In genomic region chr5:143369611-143370255, GRCm38 (mm10) we compare ENCODE assay signal across 9 mouse cellular contexts. TPM values are rescaled to one million over a fixed set of nuclear protein-coding genes. Genes with fewer than 3 reads are reported as not detected.
DNase-seq lines count a peak whose midpoint lies in the region; ATAC-seq and TF ChIP-seq lines count a peak whose summit lies in the region.
"Had no signal": no experiment of that assay in that cellular context is flagged by ENCODE, and none has a peak within 500 bp of the region (broad histone marks: within the 10 kb centered on the region; RNA-seq: fewer than 3 reads in every experiment).

No protein-coding gene starts in this region.

- no peak for DNase-seq in gastrocnemius, adult 2 months
- DNase-seq in gastrocnemius, postnatal 14 days, result no peak
- peak; percentile 55 for DNase-seq in retina, postnatal 1 day
- DNase-seq in retina, embryonic 14.5 days (ENCODE audit: low spot score), result no peak
- DNase-seq in right cerebral cortex, adult 18-20 months, result no peak
- DNase-seq in natural killer cell, adult 2 months (ENCODE audit: low spot score in 2 of 2), result no peak

- no peak for ATAC-seq in intestine, embryonic 16.5 days
- ATAC-seq in stomach, embryonic 15.5 days (ENCODE audit: insufficient read depth, low FRiP score, low read depth), result no peak

- 1% methylated on average over 32 of the region's 36 CpGs for WGBS in intestine, embryonic 16.5 days
- WGBS in stomach, embryonic 15.5 days, result 1% methylated on average over 36 of the region's 36 CpGs

- intact Hi-C loops in gastrocnemius, adult 2 months (cut with DNase I), result no loop called here
- intact Hi-C loops in gastrocnemius, postnatal 14 days (cut with DNase I; ENCODE audit: low total_unique reads), result no loop called here

- peaks cover 71% of the 10 kb centered on the region for H3K27me3 ChIP-seq in intestine, embryonic 16.5 days (replicated peaks; ENCODE audit: control insufficient read depth, insufficient read depth, low read length)
- peaks cover 83% of the 10 kb centered on the region for H3K27me3 ChIP-seq in stomach, embryonic 15.5 days (replicated peaks)

- no peaks in the 10 kb centered on the region for H3K36me3 ChIP-seq in intestine, embryonic 16.5 days (ENCODE audit: control insufficient read depth, insufficient read depth, low read length)
- no peaks in the 10 kb centered on the region for H3K36me3 ChIP-seq in stomach, embryonic 15.5 days

- peaks cover 12% of the 10 kb centered on the region for H3K4me1 ChIP-seq in intestine, embryonic 16.5 days (ENCODE audit: control insufficient read depth, insufficient read depth, low read length)
- peaks cover 7% of the 10 kb centered on the region; the same call in 1 of the 2 replicates for H3K4me1 ChIP-seq in stomach, embryonic 15.5 days

- H3K9ac ChIP-seq in intestine, embryonic 16.5 days (ENCODE audit: low read depth, low read length), result no peak overlapping the region
- H3K9ac ChIP-seq in stomach, embryonic 15.5 days, result no peak overlapping the region

- peak overlapping the region; percentile 53 for H3K4me2 ChIP-seq in intestine, embryonic 16.5 days (ENCODE audit: low read depth, low read length)
- peak overlapping the region; percentile 46 for H3K4me2 ChIP-seq in stomach, embryonic 15.5 days

- H3K27ac ChIP-seq in gastrocnemius, adult 2 months, result no peak overlapping the region
- no peak overlapping the region for H3K27ac ChIP-seq in intestine, embryonic 16.5 days (ENCODE audit: low read length)
- no peak overlapping the region for H3K27ac ChIP-seq in stomach, embryonic 15.5 days

- TF ChIP-seq CTCF in gastrocnemius, adult 2 months (IDR thresholded peaks at IDR 0.05), result no peak

- H3K4me3 ChIP-seq in gastrocnemius, adult 2 months, result peak overlapping the region; percentile 21; the same call in 1 of the 2 replicates
- H3K4me3 ChIP-seq in intestine, embryonic 16.5 days (ENCODE audit: low read length), result peak overlapping the region; percentile 31
- peak overlapping the region; percentile 18 for H3K4me3 ChIP-seq in stomach, embryonic 15.5 days (replicated peaks)

- no peaks in the 10 kb centered on the region for H3K9me3 ChIP-seq in intestine, embryonic 16.5 days (ENCODE audit: control insufficient read depth, low read length)
- no peaks in the 10 kb centered on the region for H3K9me3 ChIP-seq in stomach, embryonic 15.5 days

RNA-seq across cellular contexts. Expression of gene Grid2ip, which starts 12.6 kb away (rescaled TPM):
- not detected for total RNA-seq in gastrocnemius, adult 2 months (2021)
- total RNA-seq in gastrocnemius, postnatal 14 days (2021), result not detected
- polyA plus RNA-seq in intestine, embryonic 16.5 days (2015; fragmentation: Nextera tagmentation; extraction: Ambion mirVana), result 0.09 and 0.28 TPM in 2 replicates
- 1.1 and 2.0 TPM in 2 replicates for polyA plus RNA-seq in stomach, embryonic 15.5 days (2015; fragmentation: Nextera tagmentation; extraction: Ambion mirVana)
- total RNA-seq: CH12.LX had no signal

RNA-seq across cellular contexts. Expression of gene Kdelr2, which starts 33.9 kb away (rescaled TPM):
- total RNA-seq in gastrocnemius, adult 2 months (2021), result 10 to 100 TPM; 33.1 to 37.6 TPM
- total RNA-seq in gastrocnemius, postnatal 14 days (2021), result 10 to 100 TPM; 51.1 to 70.2 TPM
- polyA plus RNA-seq in intestine, embryonic 16.5 days (2015; fragmentation: Nextera tagmentation; extraction: Ambion mirVana), result 345 and 360 TPM in 2 replicates
- 357 and 384 TPM in 2 replicates for polyA plus RNA-seq in stomach, embryonic 15.5 days (2015; fragmentation: Nextera tagmentation; extraction: Ambion mirVana)

RNA-seq across cellular contexts. Expression of gene Zdhhc4, which starts 40.7 kb away (rescaled TPM):
- 10 to 100 TPM; 35.0 to 40.6 TPM for total RNA-seq in gastrocnemius, adult 2 months (2021)
- total RNA-seq in gastrocnemius, postnatal 14 days (2021), result 10 to 100 TPM; 31.6 to 33.8 TPM
- polyA plus RNA-seq in intestine, embryonic 16.5 days (2015; fragmentation: Nextera tagmentation; extraction: Ambion mirVana), result 61.6 and 66.0 TPM in 2 replicates
- 66.5 and 70.2 TPM in 2 replicates for polyA plus RNA-seq in stomach, embryonic 15.5 days (2015; fragmentation: Nextera tagmentation; extraction: Ambion mirVana)

RNA-seq across cellular contexts. Expression of gene E130309D02Rik, which starts 54.6 kb away (rescaled TPM):
- total RNA-seq in gastrocnemius, adult 2 months (2021), result 10 to 100 TPM; 11.1 to 11.5 TPM
- 1 to 10 TPM; 8.3 to 9.4 TPM for total RNA-seq in gastrocnemius, postnatal 14 days (2021)
- polyA plus RNA-seq in intestine, embryonic 16.5 days (2015; fragmentation: Nextera tagmentation; extraction: Ambion mirVana), result 28.9 and 30.0 TPM in 2 replicates
- 32.6 and 34.3 TPM in 2 replicates for polyA plus RNA-seq in stomach, embryonic 15.5 days (2015; fragmentation: Nextera tagmentation; extraction: Ambion mirVana)
